Mouse (Mus musculus): ENCODE results near the gene Bin2. TPM values are rescaled to one million over a fixed set of nuclear protein-coding genes. Genes with fewer than 3 reads are reported as not detected.

Gene Bin2
- polyA plus RNA-seq, 1 experiment, result not detected

GRCm38 (mm10) chr15:100700424-100700823, 31.1 kb upstream of the Bin2 start:
- H3K79me2 ChIP-seq (ENCODE audit: control insufficient read depth, insufficient read depth), result no peaks in the 10 kb centered on the region
- TF ChIP-seq CEBPB (IDR thresholded peaks at IDR 0.05; ENCODE audit: low read depth), result no peak
- TF ChIP-seq MYOG (IDR thresholded peaks at IDR 0.05; ENCODE audit: control insufficient read depth, extremely low read depth, insufficient read length), result no peak
- no peak for TF ChIP-seq USF1 (IDR thresholded peaks at IDR 0.05; ENCODE audit: low read depth)
- no peak for TF ChIP-seq FOSL1 (IDR thresholded peaks at IDR 0.05; ENCODE audit: insufficient read depth, low read length, poor library complexity, severe bottlenecking)
- no peak for TF ChIP-seq MAX (IDR thresholded peaks at IDR 0.05)
- no peak for TF ChIP-seq MYOD1 (IDR thresholded peaks at IDR 0.05; ENCODE audit: control insufficient read depth, insufficient read length, low read depth)
- no peak for TF ChIP-seq CTCF (IDR thresholded peaks at IDR 0.05; ENCODE audit: control insufficient read depth, insufficient read depth, insufficient read length)
- H3K79me3 ChIP-seq (ENCODE audit: low read depth), result no peaks in the 10 kb centered on the region
- H3K36me3 ChIP-seq (ENCODE audit: control insufficient read depth, insufficient read depth), result no peaks in the 10 kb centered on the region
- no peaks in the 10 kb centered on the region for H3K27me3 ChIP-seq (ENCODE audit: control insufficient read depth, insufficient read depth, insufficient read length)
- H3K4me3 ChIP-seq (ENCODE audit: insufficient read depth, poor library complexity, severe bottlenecking), result no peak overlapping the region
- no peak overlapping the region for H3ac ChIP-seq (ENCODE audit: control insufficient read depth, insufficient read length, low read depth)

DNA sequence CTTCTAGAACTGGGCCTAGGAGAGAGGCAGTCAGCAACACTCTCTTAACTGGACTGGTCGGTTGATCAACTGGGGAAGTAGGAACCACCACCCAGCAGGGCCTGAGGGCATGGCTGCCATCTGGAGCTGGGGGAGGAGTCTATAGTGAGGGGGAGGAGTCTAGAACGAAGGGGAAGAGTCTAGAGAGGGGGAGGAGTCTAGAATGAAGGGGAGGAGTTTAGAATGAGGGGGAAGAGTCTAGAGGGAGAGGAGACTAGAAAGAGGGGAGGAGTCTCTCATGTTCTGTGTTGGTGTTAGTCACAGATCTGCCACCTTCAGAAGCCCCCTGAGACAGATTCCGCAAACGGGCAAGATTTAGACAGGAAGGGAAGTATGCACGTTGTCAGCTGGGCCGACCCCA, 30.0 kb upstream of the Bin2 start:
- no peaks in the 10 kb centered on the region for H3K79me3 ChIP-seq (ENCODE audit: low read depth)
- no peak overlapping the region for H3K4me3 ChIP-seq (ENCODE audit: insufficient read depth, poor library complexity, severe bottlenecking)
- TF ChIP-seq MYOD1 (IDR thresholded peaks at IDR 0.05; ENCODE audit: control insufficient read depth, insufficient read length, low read depth), result no peak
- no peak for TF ChIP-seq CEBPB (IDR thresholded peaks at IDR 0.05; ENCODE audit: low read depth)
- TF ChIP-seq MAX (IDR thresholded peaks at IDR 0.05), result no peak
- TF ChIP-seq MYOG (IDR thresholded peaks at IDR 0.05; ENCODE audit: control insufficient read depth, extremely low read depth, insufficient read length), result no peak
- TF ChIP-seq USF1 (IDR thresholded peaks at IDR 0.05; ENCODE audit: low read depth), result no peak
- TF ChIP-seq CTCF (IDR thresholded peaks at IDR 0.05; ENCODE audit: control insufficient read depth, insufficient read depth, insufficient read length), result no peak
- H3K27me3 ChIP-seq (ENCODE audit: control insufficient read depth, insufficient read depth, insufficient read length), result no peaks in the 10 kb centered on the region
- H3K79me2 ChIP-seq (ENCODE audit: control insufficient read depth, insufficient read depth), result no peaks in the 10 kb centered on the region
- H3K36me3 ChIP-seq (ENCODE audit: control insufficient read depth, insufficient read depth), result no peaks in the 10 kb centered on the region
- no peak overlapping the region for H3ac ChIP-seq (ENCODE audit: control insufficient read depth, insufficient read length, low read depth)

GRCm38 (mm10) chr15:100698078-100698477, 28.7 kb upstream of the Bin2 start:
- H3ac ChIP-seq (ENCODE audit: control insufficient read depth, insufficient read length, low read depth), result no peak overlapping the region
- TF ChIP-seq USF1 (IDR thresholded peaks at IDR 0.05; ENCODE audit: low read depth) (no peak), MYOG (IDR thresholded peaks at IDR 0.05; ENCODE audit: control insufficient read depth, extremely low read depth, insufficient read length) (no peak), CTCF (IDR thresholded peaks at IDR 0.05; ENCODE audit: control insufficient read depth, insufficient read depth, insufficient read length) (no peak), MYOD1 (IDR thresholded peaks at IDR 0.05; ENCODE audit: control insufficient read depth, insufficient read length, low read depth) (no peak), FOSL1 (IDR thresholded peaks at IDR 0.05; ENCODE audit: insufficient read depth, low read length, poor library complexity, severe bottlenecking) (no peak), MAX (IDR thresholded peaks at IDR 0.05) (no peak), CEBPB (IDR thresholded peaks at IDR 0.05; ENCODE audit: low read depth) (no peak)
- H3K79me2 ChIP-seq (ENCODE audit: control insufficient read depth, insufficient read depth), result no peaks in the 10 kb centered on the region
- H3K4me3 ChIP-seq (ENCODE audit: insufficient read depth, poor library complexity, severe bottlenecking), result no peak overlapping the region
- no peaks in the 10 kb centered on the region for H3K36me3 ChIP-seq (ENCODE audit: control insufficient read depth, insufficient read depth)
- H3K79me3 ChIP-seq (ENCODE audit: low read depth), result no peaks in the 10 kb centered on the region
- no peaks in the 10 kb centered on the region for H3K27me3 ChIP-seq (ENCODE audit: control insufficient read depth, insufficient read depth, insufficient read length)

DNA sequence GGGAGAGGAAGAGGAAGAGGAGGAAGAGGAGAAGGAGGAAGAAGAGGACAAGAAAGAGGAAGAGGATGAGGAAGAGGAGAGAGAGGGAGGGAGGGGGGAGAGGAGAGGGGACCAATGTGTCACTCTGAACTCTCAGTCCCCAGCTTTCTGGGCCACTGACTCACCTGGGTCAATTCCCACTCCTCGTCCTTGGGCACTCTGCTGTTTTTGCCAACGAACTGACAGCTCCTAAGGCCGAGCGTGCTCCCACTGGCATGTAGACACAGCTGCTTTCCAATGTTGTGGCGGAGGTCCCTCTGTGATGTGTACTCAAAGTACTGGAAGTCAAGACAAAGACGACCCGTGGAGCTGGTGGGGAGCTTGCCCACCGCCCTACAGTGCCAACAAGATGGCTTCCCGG, 25.1 kb upstream of the Bin2 start:
- Histone ChIP-seq H3K27me3 (ENCODE audit: control insufficient read depth, insufficient read depth, insufficient read length) (no peaks in the 10 kb centered on the region), H3K79me3 (ENCODE audit: low read depth) (no peaks in the 10 kb centered on the region), H3ac (ENCODE audit: control insufficient read depth, insufficient read length, low read depth) (no peak overlapping the region), H3K4me3 (ENCODE audit: insufficient read depth, poor library complexity, severe bottlenecking) (no peak overlapping the region), H3K36me3 (ENCODE audit: control insufficient read depth, insufficient read depth) (no peaks in the 10 kb centered on the region), H3K79me2 (ENCODE audit: control insufficient read depth, insufficient read depth) (no peaks in the 10 kb centered on the region)
- TF ChIP-seq FOSL1 (IDR thresholded peaks at IDR 0.05; ENCODE audit: insufficient read depth, low read length, poor library complexity, severe bottlenecking), result no peak
- TF ChIP-seq CTCF (IDR thresholded peaks at IDR 0.05; ENCODE audit: control insufficient read depth, insufficient read depth, insufficient read length), result no peak
- TF ChIP-seq CEBPB (IDR thresholded peaks at IDR 0.05; ENCODE audit: low read depth), result no peak
- no peak for TF ChIP-seq MAX (IDR thresholded peaks at IDR 0.05)
- no peak for TF ChIP-seq USF1 (IDR thresholded peaks at IDR 0.05; ENCODE audit: low read depth)
- no peak for TF ChIP-seq MYOD1 (IDR thresholded peaks at IDR 0.05; ENCODE audit: control insufficient read depth, insufficient read length, low read depth)
- no peak for TF ChIP-seq MYOG (IDR thresholded peaks at IDR 0.05; ENCODE audit: control insufficient read depth, extremely low read depth, insufficient read length)

DNA sequence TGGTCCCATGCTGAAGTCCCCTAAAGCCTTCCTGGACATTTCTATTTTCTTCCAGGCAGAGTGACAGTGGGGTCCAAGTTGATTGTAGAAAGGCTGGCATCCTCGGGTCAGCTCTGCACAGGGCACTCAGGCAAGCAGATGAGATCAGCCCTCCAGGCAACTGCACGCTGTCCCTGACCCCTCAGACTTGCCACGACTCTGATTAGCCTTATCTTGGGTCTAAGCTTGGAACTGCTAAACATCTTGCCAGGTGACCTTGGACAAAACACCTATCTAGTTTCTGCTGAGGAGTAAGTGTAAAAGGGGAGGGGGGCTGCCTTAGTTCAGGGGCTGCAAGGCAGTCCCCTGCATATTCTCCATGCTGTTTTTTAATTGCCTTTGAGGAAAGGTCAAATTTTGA, 22.6 kb upstream of the Bin2 start:
- no peak overlapping the region for H3K4me3 ChIP-seq (ENCODE audit: insufficient read depth, poor library complexity, severe bottlenecking)
- no peak overlapping the region for H3ac ChIP-seq (ENCODE audit: control insufficient read depth, insufficient read length, low read depth)
- no peaks in the 10 kb centered on the region for H3K79me2 ChIP-seq (ENCODE audit: control insufficient read depth, insufficient read depth)
- no peak for TF ChIP-seq USF1 (IDR thresholded peaks at IDR 0.05; ENCODE audit: low read depth)
- TF ChIP-seq CEBPB (IDR thresholded peaks at IDR 0.05; ENCODE audit: low read depth), result no peak
- no peak for TF ChIP-seq MYOD1 (IDR thresholded peaks at IDR 0.05; ENCODE audit: control insufficient read depth, insufficient read length, low read depth)
- no peak for TF ChIP-seq MAX (IDR thresholded peaks at IDR 0.05)
- TF ChIP-seq MYOG (IDR thresholded peaks at IDR 0.05; ENCODE audit: control insufficient read depth, extremely low read depth, insufficient read length), result no peak
- TF ChIP-seq FOSL1 (IDR thresholded peaks at IDR 0.05; ENCODE audit: insufficient read depth, low read length, poor library complexity, severe bottlenecking), result no peak
- TF ChIP-seq CTCF (IDR thresholded peaks at IDR 0.05; ENCODE audit: control insufficient read depth, insufficient read depth, insufficient read length), result no peak
- H3K27me3 ChIP-seq (ENCODE audit: control insufficient read depth, insufficient read depth, insufficient read length), result no peaks in the 10 kb centered on the region
- no peaks in the 10 kb centered on the region for H3K36me3 ChIP-seq (ENCODE audit: control insufficient read depth, insufficient read depth)
- no peaks in the 10 kb centered on the region for H3K79me3 ChIP-seq (ENCODE audit: low read depth)

DNA sequence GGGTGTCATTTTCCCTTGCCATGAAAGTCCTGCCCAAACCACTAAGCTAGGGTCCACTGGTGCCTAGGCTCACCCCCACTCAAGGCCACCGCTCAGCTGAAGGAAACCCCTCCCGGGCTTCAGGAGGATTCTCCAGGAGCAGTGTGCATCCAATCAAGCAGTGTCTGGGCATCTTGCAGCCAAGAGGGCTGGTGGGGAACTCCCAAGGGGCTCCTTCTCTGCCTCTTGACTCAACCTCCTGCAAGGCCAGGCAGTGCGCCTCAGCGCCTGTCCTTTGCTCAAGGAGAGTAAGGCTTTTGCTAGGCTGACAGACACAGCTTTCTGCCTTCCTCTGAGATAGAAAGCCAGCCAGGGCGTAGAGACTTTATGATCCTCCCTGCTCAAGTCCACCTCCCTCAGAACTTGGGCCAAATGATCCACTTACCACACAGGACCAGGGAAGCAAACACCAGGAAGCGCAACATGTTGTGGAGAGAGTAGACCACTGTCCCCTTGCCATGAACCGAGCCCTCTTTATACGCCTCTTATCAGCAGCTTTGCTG, 18.1 kb upstream of the Bin2 start, which contains the start of gene Cela1:
Gene Cela1, minus strand, starts transcription at position 492 of the 542 bp plus-strand sequence.
- Histone ChIP-seq H3K79me2 (ENCODE audit: control insufficient read depth, insufficient read depth) (peaks cover 19% of the 10 kb centered on the region), H3K79me3 (ENCODE audit: low read depth) (peaks cover 2% of the 10 kb centered on the region), H3K27me3 (ENCODE audit: control insufficient read depth, insufficient read depth, insufficient read length) (no peaks in the 10 kb centered on the region), H3K4me3 (ENCODE audit: insufficient read depth, poor library complexity, severe bottlenecking) (peak within 1 kb of the TSS; percentile 28), H3K36me3 (ENCODE audit: control insufficient read depth, insufficient read depth) (no peaks in the 10 kb centered on the region), H3ac (ENCODE audit: control insufficient read depth, insufficient read length, low read depth) (peak within 1 kb of the TSS; percentile 38)
- TF ChIP-seq FOSL1 (IDR thresholded peaks at IDR 0.05; ENCODE audit: insufficient read depth, low read length, poor library complexity, severe bottlenecking), result no peak
- no peak for TF ChIP-seq MYOG (IDR thresholded peaks at IDR 0.05; ENCODE audit: control insufficient read depth, extremely low read depth, insufficient read length)
- no peak for TF ChIP-seq USF1 (IDR thresholded peaks at IDR 0.05; ENCODE audit: low read depth)
- no peak for TF ChIP-seq MYOD1 (IDR thresholded peaks at IDR 0.05; ENCODE audit: control insufficient read depth, insufficient read length, low read depth)
- no peak for TF ChIP-seq CEBPB (IDR thresholded peaks at IDR 0.05; ENCODE audit: low read depth)

Measured in C2C12 (cell line).